Mouse (Mus musculus) megakaryocyte, embryonic 14.5 days (primary cell): ENCODE data around the gene Scarf1. TPM values are rescaled to one million over a fixed set of nuclear protein-coding genes. Genes with fewer than 3 reads are reported as not detected.

Experiments used
- H3K27me3 ChIP-seq: replicated peaks from 2 replicates; pipeline ENCODE3; 2012; ENCODE audit warnings: inconsistent platforms
- H3K36me3 ChIP-seq: replicated peaks from 2 replicates; pipeline ENCODE3; 2012; ENCODE audit warnings: low read length, inconsistent platforms, mixed read lengths
- H3K4me1 ChIP-seq: 2 replicates; pipeline ENCODE4 v1.6.1; 2012; ENCODE audit warnings: inconsistent platforms
- H3K4me3 ChIP-seq: replicated peaks from 2 replicates; pipeline ENCODE3; 2012; ENCODE audit warnings: moderate library complexity, mild to moderate bottlenecking, inconsistent platforms
- H3K9me3 ChIP-seq: 2 replicates; pipeline ENCODE4 v1.6.1; 2012; ENCODE audit warnings: inconsistent platforms
- FLI1 ChIP-seq: IDR thresholded peaks from 2 replicates; pipeline ENCODE4 v1.6.1; 2012; ENCODE audit warnings: low read length, inconsistent platforms, mixed read lengths
- GATA1 ChIP-seq: IDR thresholded peaks from 3 replicates; pipeline ENCODE4 v1.6.1; 2012; ENCODE audit warnings: mixed read lengths, low read length, inconsistent platforms, borderline replicate concordance
- polyA plus RNA-seq: library from polyadenylated mRNA; stranded (reverse); fragments of >175 nt; gene quantifications from 2 replicates; pipeline ENCODE4 v1.2.3, GENCODE M21; 2012; ENCODE audit warnings: low replicate concordance; ENCODE audit not compliant: insufficient read depth

Scarf1 gene
- polyA plus RNA-seq, 1 experiment: 42.5 TPM

DNA sequence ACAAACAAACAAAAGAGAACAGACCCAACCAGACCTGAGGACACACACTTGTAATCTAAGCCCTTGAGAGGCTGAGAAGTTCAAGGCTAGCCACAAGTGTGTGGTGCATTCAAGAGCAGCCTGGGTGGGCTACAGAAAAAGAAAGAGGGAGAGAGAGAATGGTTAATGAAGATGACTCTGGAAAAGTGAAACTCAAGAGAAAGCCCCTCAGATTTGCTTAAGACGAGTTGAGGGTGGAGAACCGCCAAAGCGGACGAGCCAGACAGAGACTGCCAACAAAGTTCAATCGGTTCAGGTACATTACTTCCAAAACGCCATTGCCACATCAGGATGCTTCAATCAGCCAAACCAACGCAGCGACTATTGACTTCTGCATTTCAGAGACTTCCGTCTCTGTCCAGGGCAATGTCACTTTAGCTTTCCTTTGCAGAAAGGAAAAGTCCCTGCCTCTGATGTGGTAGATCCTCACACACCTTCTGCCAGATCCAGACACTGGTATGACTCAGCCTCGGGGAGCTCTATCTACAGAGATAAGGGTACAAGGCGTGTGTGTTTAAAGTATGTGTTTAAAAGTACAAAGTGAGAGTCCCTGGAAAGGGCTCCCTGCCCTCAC lies 40.8 kb upstream of the Scarf1 start:
- TF ChIP-seq GATA1 (no peak), FLI1 (no peak)
- Histone ChIP-seq H3K27me3 (no peaks in the 10 kb centered on the region), H3K4me1 (peaks cover 29% of the 10 kb centered on the region), H3K36me3 (peaks cover 3% of the 10 kb centered on the region), H3K4me3 (no peak overlapping the region), H3K9me3 (peaks cover 7% of the 10 kb centered on the region)

DNA sequence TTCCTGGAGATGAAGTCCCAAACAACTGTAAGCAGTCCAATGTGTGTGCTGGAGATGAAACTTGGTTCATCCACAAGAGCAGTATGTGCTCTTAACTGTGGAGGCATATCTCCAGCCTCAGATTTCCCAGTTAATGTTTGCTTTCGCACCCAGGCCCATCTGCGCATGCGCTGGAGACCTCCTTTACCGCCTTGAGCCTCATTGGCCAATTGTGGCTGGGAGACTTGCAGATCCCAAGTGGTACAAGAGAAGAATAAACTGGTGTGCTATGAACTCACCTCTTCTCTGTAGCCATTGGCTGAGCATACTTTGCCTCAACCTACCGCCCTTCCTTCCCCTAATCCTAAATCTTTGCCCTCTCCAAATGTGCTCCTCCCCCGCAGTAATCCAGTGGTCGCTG lies 40.0 kb upstream of the Scarf1 start:
- Histone ChIP-seq H3K4me3 (no peak overlapping the region), H3K4me1 (peaks cover 21% of the 10 kb centered on the region), H3K9me3 (peaks cover 7% of the 10 kb centered on the region), H3K36me3 (peaks cover 3% of the 10 kb centered on the region), H3K27me3 (no peaks in the 10 kb centered on the region)
- TF ChIP-seq GATA1 (no peak), FLI1 (no peak)

DNA sequence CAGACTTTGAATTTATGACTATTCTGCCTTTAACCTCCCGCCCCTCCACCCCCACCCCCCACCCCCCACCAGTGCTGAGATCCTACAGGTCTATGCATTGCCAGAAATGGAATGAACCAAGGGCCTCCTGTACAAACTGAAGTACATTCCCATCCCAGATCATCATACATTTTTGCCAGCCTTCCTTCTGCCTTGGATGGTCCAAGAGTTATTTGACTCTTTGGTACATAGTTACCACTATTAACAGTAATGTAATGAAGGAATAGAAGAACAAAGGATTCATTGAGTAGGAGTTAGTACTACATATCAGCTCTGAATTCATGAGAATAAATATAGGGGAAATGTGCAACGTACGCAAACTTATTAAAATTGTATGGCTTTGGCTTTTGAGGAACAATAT lies 27.1 kb upstream of the Scarf1 start:
- TF ChIP-seq GATA1 (no peak), FLI1 (no peak)
- Histone ChIP-seq H3K4me1 (peaks cover 31% of the 10 kb centered on the region), H3K9me3 (no peaks in the 10 kb centered on the region), H3K27me3 (no peaks in the 10 kb centered on the region), H3K36me3 (peaks cover 32% of the 10 kb centered on the region), H3K4me3 (peak overlapping the region; percentile 98)

- no peaks in the 10 kb centered on the region for H3K9me3 ChIP-seq
- TF ChIP-seq FLI1 (no peak), GATA1 (no peak)
- H3K4me1 ChIP-seq: peaks cover 28% of the 10 kb centered on the region
- H3K36me3 ChIP-seq: peaks cover 38% of the 10 kb centered on the region
- peak within 1 kb of the TSS; percentile 98 for H3K4me3 ChIP-seq
- H3K27me3 ChIP-seq: no peaks in the 10 kb centered on the region
Measured at GRCm38 (mm10) chr11:75486601-75487285, 26.6 kb upstream of the Scarf1 start, which contains the start of gene Prpf8. Gene Prpf8 (plus strand): TSS chr11:75486816.

GRCm38 (mm10) chr11:75487496-75487895 lies 25.8 kb upstream of the Scarf1 start:
- peaks cover 45% of the 10 kb centered on the region for H3K36me3 ChIP-seq
- H3K9me3 ChIP-seq: no peaks in the 10 kb centered on the region
- H3K27me3 ChIP-seq: no peaks in the 10 kb centered on the region
- peak overlapping the region; percentile 98 for H3K4me3 ChIP-seq
- no peak for TF ChIP-seq FLI1
- H3K4me1 ChIP-seq: peaks cover 28% of the 10 kb centered on the region

DNA sequence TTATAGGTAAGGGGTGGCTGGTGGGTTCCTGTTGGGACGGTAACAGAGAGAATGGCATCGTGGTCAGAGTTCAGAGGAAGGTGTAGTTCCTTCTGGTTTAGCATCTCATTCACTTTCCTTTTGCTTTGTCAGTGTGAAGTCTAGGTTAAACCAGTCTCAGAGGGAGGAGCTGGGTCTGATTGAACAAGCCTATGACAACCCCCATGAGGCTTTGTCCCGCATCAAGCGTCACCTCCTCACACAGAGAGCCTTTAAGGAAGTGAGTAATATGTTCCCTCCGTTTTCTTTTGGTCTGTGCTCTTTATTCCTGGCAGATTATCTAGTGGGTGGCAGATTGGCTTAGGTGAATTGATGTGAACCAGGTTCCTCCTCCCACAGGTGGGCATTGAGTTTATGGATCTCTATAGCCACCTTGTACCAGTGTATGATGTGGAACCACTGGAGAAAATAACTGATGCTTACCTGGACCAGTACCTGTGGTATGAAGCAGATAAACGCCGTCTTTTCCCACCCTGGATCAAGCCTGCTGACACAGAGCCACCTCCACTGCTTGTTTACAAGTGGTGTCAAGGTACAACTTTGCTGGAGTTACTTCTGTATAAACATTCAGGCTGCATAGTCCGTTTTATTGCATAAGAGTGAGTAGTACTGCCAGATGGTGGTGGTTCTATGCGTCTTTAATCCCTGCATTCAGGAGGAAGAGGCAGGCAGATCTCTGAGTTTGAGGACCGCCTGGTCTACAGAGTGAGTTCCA lies 18.9 kb upstream of the Scarf1 start:
- Histone ChIP-seq H3K4me3 (no peak overlapping the region), H3K9me3 (no peaks in the 10 kb centered on the region), H3K36me3 (peaks cover 99% of the 10 kb centered on the region), H3K27me3 (no peaks in the 10 kb centered on the region), H3K4me1 (peaks cover 27% of the 10 kb centered on the region)
- no peak for TF ChIP-seq FLI1
- no peak for TF ChIP-seq GATA1

- Histone ChIP-seq H3K9me3 (no peaks in the 10 kb centered on the region), H3K36me3 (peaks cover 99% of the 10 kb centered on the region)
- TF ChIP-seq GATA1 (no peak), FLI1 (no peak)
Measured at GRCm38 (mm10) chr11:75498126-75498525, 15.2 kb upstream of the Scarf1 start.

GRCm38 (mm10) chr11:75508162-75508561 lies 5.2 kb upstream of the Scarf1 start:
- Histone ChIP-seq H3K9me3 (no peaks in the 10 kb centered on the region), H3K4me3 (peak overlapping the region; percentile 16), H3K27me3 (no peaks in the 10 kb centered on the region), H3K4me1 (peaks cover 52% of the 10 kb centered on the region), H3K36me3 (peaks cover 83% of the 10 kb centered on the region)
- no peak for TF ChIP-seq GATA1

More at GRCm38 (mm10) chr11:75498126-75498525, 15.2 kb upstream of the Scarf1 start:
- no peaks in the 10 kb centered on the region for H3K27me3 ChIP-seq
- H3K4me3 ChIP-seq: no peak overlapping the region
- peaks cover 24% of the 10 kb centered on the region for H3K4me1 ChIP-seq

DNA sequence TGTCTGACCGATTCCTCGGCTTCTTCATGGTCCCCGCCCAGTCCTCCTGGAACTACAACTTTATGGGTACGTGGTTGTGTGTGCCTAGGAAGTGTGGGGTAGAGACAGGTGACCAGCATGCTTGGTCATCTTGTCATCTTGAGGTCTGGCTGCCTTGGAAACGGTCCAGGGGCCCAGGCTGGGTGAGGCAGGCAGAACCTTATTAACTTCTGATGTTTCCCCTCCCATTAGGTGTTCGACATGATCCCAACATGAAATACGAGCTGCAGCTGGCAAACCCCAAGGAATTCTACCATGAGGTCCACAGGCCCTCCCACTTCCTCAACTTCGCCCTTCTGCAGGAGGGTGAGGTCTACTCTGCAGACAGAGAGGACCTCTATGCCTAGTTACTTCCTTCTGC lies 4.4 kb upstream of the Scarf1 start:
- TF ChIP-seq GATA1 (no peak), FLI1 (no peak)
- H3K27me3 ChIP-seq: no peaks in the 10 kb centered on the region
- peaks cover 59% of the 10 kb centered on the region for H3K4me1 ChIP-seq
- H3K36me3 ChIP-seq: peaks cover 76% of the 10 kb centered on the region
- H3K4me3 ChIP-seq: peak overlapping the region; percentile 1
- H3K9me3 ChIP-seq: no peaks in the 10 kb centered on the region

- Histone ChIP-seq H3K9me3 (no peaks in the 10 kb centered on the region), H3K4me3 (peak within 1 kb of the TSS; percentile 93), H3K36me3 (peaks cover 74% of the 10 kb centered on the region), H3K27me3 (no peaks in the 10 kb centered on the region), H3K4me1 (peaks cover 70% of the 10 kb centered on the region)
- no peak for TF ChIP-seq FLI1
- no peak for TF ChIP-seq GATA1
Measured at GRCm38 (mm10) chr11:75509741-75510626, 3.4 kb upstream of the Scarf1 start, which contains the start of gene Rilp. Gene Rilp (plus strand): TSS chr11:75510094.
